Mouse (Mus musculus): ENCODE data around the gene Stk24. TPM values are rescaled to one million over a fixed set of nuclear protein-coding genes. Genes with fewer than 3 reads are reported as not detected.

Stk24 gene
- total RNA-seq, 2 experiments from 2014 or later, result 142 to 152 TPM

GRCm38 (mm10) chr14:121352744-121353143 is 27.1 kb downstream of the Stk24 start:
- no peak for DNase-seq (ENCODE audit: low spot score in 2 of 2)

GRCm38 (mm10) chr14:121351737-121352136 is 28.1 kb downstream of the Stk24 start:
- DNase-seq (ENCODE audit: low spot score in 2 of 2), result no peak

GRCm38 (mm10) chr14:121350011-121350410 is 29.8 kb downstream of the Stk24 start:
- DNase-seq (ENCODE audit: low spot score in 2 of 2), result no peak

- no peak for DNase-seq (ENCODE audit: low spot score in 2 of 2)
Observed at GRCm38 (mm10) chr14:121349291-121349690, 30.5 kb downstream of the Stk24 start.

- DNase-seq (ENCODE audit: low spot score in 2 of 2), result no peak
Observed at GRCm38 (mm10) chr14:121348256-121348655, 31.6 kb downstream of the Stk24 start.

GRCm38 (mm10) chr14:121347134-121347533 is 32.7 kb downstream of the Stk24 start:
- DNase-seq (ENCODE audit: low spot score in 2 of 2), result no peak

GRCm38 (mm10) chr14:121346654-121347053 is 33.2 kb downstream of the Stk24 start:
- no peak for DNase-seq (ENCODE audit: low spot score in 2 of 2)

- no peak for DNase-seq (ENCODE audit: low spot score in 2 of 2)
Observed at GRCm38 (mm10) chr14:121346053-121346452, 33.8 kb downstream of the Stk24 start.

- no peak for DNase-seq (ENCODE audit: low spot score in 2 of 2)
Observed at GRCm38 (mm10) chr14:121344928-121345327, 34.9 kb downstream of the Stk24 start.

- DNase-seq (ENCODE audit: low spot score in 2 of 2), result no peak
Observed at GRCm38 (mm10) chr14:121342885-121343284, 36.9 kb downstream of the Stk24 start.

- DNase-seq (ENCODE audit: low spot score in 2 of 2), result no peak
Observed at GRCm38 (mm10) chr14:121339951-121340401, 39.8 kb downstream of the Stk24 start.

GRCm38 (mm10) chr14:121338819-121339573 is 40.8 kb downstream of the Stk24 start:
- DNase-seq (ENCODE audit: low spot score in 2 of 2), result no peak

GRCm38 (mm10) chr14:121330090-121330408 is 49.8 kb downstream of the Stk24 start:
- DNase-seq (ENCODE audit: low spot score in 2 of 2), result no peak

- no peak for DNase-seq (ENCODE audit: low spot score in 2 of 2)
Observed at GRCm38 (mm10) chr14:121329401-121330089, 50.3 kb downstream of the Stk24 start.

- DNase-seq (ENCODE audit: low spot score in 2 of 2), result no peak
Observed at GRCm38 (mm10) chr14:121328878-121329277, 50.9 kb downstream of the Stk24 start.

- DNase-seq (ENCODE audit: low spot score in 2 of 2), result no peak
Observed at GRCm38 (mm10) chr14:121326432-121326831, 53.4 kb downstream of the Stk24 start.

GRCm38 (mm10) chr14:121324521-121325330 is 55.1 kb downstream of the Stk24 start:
- no peak for DNase-seq (ENCODE audit: low spot score in 2 of 2)

GRCm38 (mm10) chr14:121322641-121323040 is 57.2 kb downstream of the Stk24 start:
- DNase-seq (ENCODE audit: low spot score in 2 of 2), result no peak

- DNase-seq (ENCODE audit: low spot score in 2 of 2), result no peak
Observed at GRCm38 (mm10) chr14:121322150-121322549, 57.7 kb downstream of the Stk24 start.

GRCm38 (mm10) chr14:121318382-121318781 is 61.4 kb downstream of the Stk24 start:
- no peak for DNase-seq (ENCODE audit: low spot score in 2 of 2)

- no peak for DNase-seq (ENCODE audit: low spot score in 2 of 2)
Observed at GRCm38 (mm10) chr14:121317312-121317671, 62.5 kb downstream of the Stk24 start.
